Mouse (Mus musculus): ENCODE results near the gene Gusb. TPM values are rescaled to one million over a fixed set of nuclear protein-coding genes. Genes with fewer than 3 reads are reported as not detected.

Gene Gusb
- polyA plus RNA-seq, 1 experiment from 2014 or later, result 264 TPM

DNA sequence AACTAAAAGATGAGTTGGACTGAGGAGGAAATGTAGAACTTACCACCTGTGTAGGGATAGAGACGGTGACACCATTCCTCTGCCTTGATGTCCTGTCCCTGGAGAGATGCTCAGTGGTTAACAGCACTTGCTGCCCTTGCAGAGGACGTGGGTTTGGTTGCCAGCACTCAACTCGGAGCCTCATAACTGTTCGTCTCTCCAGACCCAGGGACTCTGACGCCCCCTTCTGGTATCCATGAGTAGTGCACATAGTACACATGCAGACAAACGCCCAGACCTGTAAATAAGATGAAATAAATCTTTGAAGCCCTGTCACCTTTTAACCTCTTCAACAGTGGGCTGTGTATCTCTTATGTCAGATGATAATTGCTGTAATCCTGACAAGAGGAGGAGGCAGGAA is 44.2 kb upstream of the Gusb start:
- Histone ChIP-seq H3K27ac (ENCODE audit: low read depth, low read length) (no peak overlapping the region), H3K36me3 (ENCODE audit: control insufficient read depth, insufficient read depth) (peaks cover 67% of the 10 kb centered on the region), H3K4me2 (replicated peaks; ENCODE audit: low read depth) (no peak overlapping the region), H3K27me3 (replicated peaks; ENCODE audit: control insufficient read depth, insufficient read depth, low read length) (no peaks in the 10 kb centered on the region), H3K9me3 (ENCODE audit: control insufficient read depth) (no peaks in the 10 kb centered on the region), H3K9ac (ENCODE audit: low read depth, low read length) (no peak overlapping the region), H3K4me1 (replicated peaks; ENCODE audit: control insufficient read depth, insufficient read depth, low read length) (no peaks in the 10 kb centered on the region), H3K4me3 (ENCODE audit: low read depth, low read length) (no peak overlapping the region)
- 82% methylated on average over 6 of the region's 6 CpGs for WGBS
- peak; percentile 55 for TF ChIP-seq CTCF (IDR thresholded peaks at IDR 0.05; ENCODE audit: low read depth)
- ATAC-seq, result no peak

DNA sequence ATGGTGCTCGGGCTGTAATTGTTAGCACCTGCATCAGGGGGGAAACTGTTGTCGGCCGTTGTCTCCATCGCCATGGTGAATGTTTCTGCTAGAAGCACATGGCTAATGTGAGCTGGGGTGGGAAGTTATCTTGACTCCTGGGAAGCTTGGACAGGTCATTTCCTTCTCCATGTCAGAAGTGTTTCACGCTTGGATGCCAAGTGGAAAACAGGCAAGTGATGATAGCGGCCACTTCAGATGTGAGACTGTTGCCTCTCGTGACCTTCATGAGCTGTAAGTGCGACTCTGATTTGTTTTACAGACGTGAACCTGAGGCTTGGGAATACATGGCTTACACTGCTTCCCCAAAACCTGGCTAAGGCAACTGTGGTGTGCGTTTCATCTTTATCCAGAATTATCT is 43.7 kb upstream of the Gusb start:
- 96% methylated on average over 10 of the region's 10 CpGs for WGBS
- H3K27me3 ChIP-seq (replicated peaks; ENCODE audit: control insufficient read depth, insufficient read depth, low read length), result no peaks in the 10 kb centered on the region
- H3K27ac ChIP-seq (ENCODE audit: low read depth, low read length), result no peak overlapping the region
- ATAC-seq, result no peak
- H3K9ac ChIP-seq (ENCODE audit: low read depth, low read length), result no peak overlapping the region
- no peaks in the 10 kb centered on the region for H3K4me1 ChIP-seq (replicated peaks; ENCODE audit: control insufficient read depth, insufficient read depth, low read length)
- H3K36me3 ChIP-seq (ENCODE audit: control insufficient read depth, insufficient read depth), result peaks cover 68% of the 10 kb centered on the region
- TF ChIP-seq CTCF (IDR thresholded peaks at IDR 0.05; ENCODE audit: low read depth), result no peak
- H3K4me3 ChIP-seq (ENCODE audit: low read depth, low read length), result no peak overlapping the region
- no peaks in the 10 kb centered on the region for H3K9me3 ChIP-seq (ENCODE audit: control insufficient read depth)
- no peak overlapping the region for H3K4me2 ChIP-seq (replicated peaks; ENCODE audit: low read depth)

DNA sequence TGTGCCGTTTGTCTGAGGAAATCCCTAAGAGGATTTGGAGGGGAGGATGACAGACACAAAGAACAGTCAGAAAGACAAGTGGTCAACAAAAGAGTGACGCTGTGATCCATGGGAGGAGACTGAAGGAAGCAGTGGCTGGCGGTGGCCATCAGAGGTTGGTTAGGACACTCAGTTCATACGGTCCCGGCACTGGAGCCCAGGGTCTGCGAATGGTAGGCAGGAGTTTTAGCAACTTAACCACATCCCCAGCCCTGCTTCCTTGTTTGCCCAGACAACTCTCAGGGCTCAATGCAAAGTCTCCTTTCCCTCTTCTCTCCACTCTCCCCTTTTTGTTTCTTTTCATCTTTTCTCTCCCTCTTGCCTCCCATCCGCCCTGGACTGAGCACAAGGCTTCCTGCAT is 43.3 kb upstream of the Gusb start:
- no peak for TF ChIP-seq CTCF (IDR thresholded peaks at IDR 0.05; ENCODE audit: low read depth)
- Histone ChIP-seq H3K27ac (ENCODE audit: low read depth, low read length) (no peak overlapping the region), H3K4me3 (ENCODE audit: low read depth, low read length) (no peak overlapping the region), H3K4me2 (replicated peaks; ENCODE audit: low read depth) (no peak overlapping the region), H3K9me3 (ENCODE audit: control insufficient read depth) (no peaks in the 10 kb centered on the region), H3K36me3 (ENCODE audit: control insufficient read depth, insufficient read depth) (peaks cover 64% of the 10 kb centered on the region), H3K4me1 (replicated peaks; ENCODE audit: control insufficient read depth, insufficient read depth, low read length) (no peaks in the 10 kb centered on the region), H3K9ac (ENCODE audit: low read depth, low read length) (no peak overlapping the region), H3K27me3 (replicated peaks; ENCODE audit: control insufficient read depth, insufficient read depth, low read length) (no peaks in the 10 kb centered on the region)
- WGBS, result 87% methylated on average over 7 of the region's 7 CpGs
- no peak for ATAC-seq

DNA sequence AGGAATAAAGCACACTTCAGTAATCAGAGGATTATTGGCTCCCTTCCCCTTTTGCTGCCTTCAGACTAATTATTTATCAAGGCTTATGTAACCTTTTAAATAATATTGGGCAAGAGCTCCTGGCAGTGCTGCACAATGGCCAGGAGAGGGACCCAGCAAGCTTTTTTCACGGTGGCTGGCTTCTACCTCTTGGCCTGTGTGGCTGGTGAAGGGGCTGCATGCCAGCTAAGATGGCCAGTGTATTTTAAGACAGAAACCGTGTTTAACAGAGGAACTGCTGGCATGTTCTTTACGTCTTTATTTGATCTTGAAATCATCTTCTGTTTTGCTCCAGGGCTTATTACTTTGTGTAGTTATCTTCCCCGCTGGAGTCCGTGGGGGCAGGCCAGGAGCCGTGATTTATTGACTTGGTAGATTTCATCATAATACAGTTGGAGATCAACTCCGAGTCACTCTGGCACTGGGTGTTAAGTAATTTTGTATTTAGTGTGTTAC is 41.4 kb upstream of the Gusb start:
- no peak overlapping the region for H3K4me3 ChIP-seq (ENCODE audit: low read depth, low read length)
- H3K9ac ChIP-seq (ENCODE audit: low read depth, low read length), result no peak overlapping the region
- no peak for ATAC-seq
- no peak overlapping the region for H3K27ac ChIP-seq (ENCODE audit: low read depth, low read length)
- H3K9me3 ChIP-seq (ENCODE audit: control insufficient read depth), result no peaks in the 10 kb centered on the region
- 43% methylated on average over 7 of the region's 7 CpGs for WGBS
- H3K4me2 ChIP-seq (replicated peaks; ENCODE audit: low read depth), result no peak overlapping the region
- no peaks in the 10 kb centered on the region for H3K27me3 ChIP-seq (replicated peaks; ENCODE audit: control insufficient read depth, insufficient read depth, low read length)
- peak; percentile 74 for TF ChIP-seq CTCF (IDR thresholded peaks at IDR 0.05; ENCODE audit: low read depth)
- H3K36me3 ChIP-seq (ENCODE audit: control insufficient read depth, insufficient read depth), result peaks cover 53% of the 10 kb centered on the region
- no peaks in the 10 kb centered on the region for H3K4me1 ChIP-seq (replicated peaks; ENCODE audit: control insufficient read depth, insufficient read depth, low read length)

DNA sequence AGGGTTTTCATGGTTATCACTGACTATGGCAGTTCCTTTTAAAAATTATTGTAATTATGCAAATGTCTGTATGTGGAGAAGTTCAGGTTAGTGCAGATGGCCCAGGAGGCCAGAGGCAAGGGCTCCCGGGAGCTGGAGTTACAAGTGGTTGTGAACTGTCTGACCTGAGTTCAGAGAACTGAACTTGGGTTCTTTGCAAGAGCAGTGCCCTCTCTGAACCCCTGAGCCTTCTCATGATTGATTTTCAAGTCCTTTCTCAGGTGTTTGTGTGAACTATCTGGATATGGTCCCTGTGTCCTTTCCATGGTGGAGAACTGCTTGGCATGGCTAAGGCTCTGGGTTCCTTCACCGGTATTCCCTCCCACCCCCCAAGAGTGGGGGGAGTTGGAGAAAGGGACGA is 40.9 kb upstream of the Gusb start:
- WGBS, result 71% methylated on average over 3 of the region's 3 CpGs
- no peak for ATAC-seq

DNA sequence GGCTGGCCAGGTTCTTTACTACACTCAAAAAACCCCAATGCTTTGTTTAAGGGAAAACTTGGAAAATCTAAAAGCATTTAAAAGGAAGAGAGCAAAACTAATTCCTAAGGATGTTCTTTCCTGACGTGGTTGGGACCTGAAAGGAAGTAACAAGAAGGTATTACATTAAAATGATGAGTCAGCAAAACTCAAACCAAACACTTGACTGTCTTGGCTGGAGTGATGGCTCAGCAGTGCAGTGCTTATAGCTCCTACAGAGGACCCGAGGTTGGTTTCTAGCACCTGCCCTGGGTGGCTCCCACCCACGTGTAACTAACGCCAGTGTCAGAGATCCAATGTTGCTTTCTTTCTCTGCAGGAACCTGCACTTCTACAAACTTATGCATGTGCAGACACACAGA is 38.4 kb upstream of the Gusb start:
- peak overlapping the region; percentile 73 for H3K27ac ChIP-seq (ENCODE audit: low read depth, low read length)
- WGBS, result 66% methylated on average over 4 of the region's 4 CpGs
- H3K36me3 ChIP-seq (ENCODE audit: control insufficient read depth, insufficient read depth), result peaks cover 43% of the 10 kb centered on the region
- H3K4me2 ChIP-seq (replicated peaks; ENCODE audit: low read depth), result no peak overlapping the region
- no peak overlapping the region for H3K9ac ChIP-seq (ENCODE audit: low read depth, low read length)
- H3K4me3 ChIP-seq (ENCODE audit: low read depth, low read length), result no peak overlapping the region
- 0 out of 2 replicates have a peak, but pooled peaks have one; percentile 46 for ATAC-seq
- TF ChIP-seq CTCF (IDR thresholded peaks at IDR 0.05; ENCODE audit: low read depth), result no peak
- no peaks in the 10 kb centered on the region for H3K4me1 ChIP-seq (replicated peaks; ENCODE audit: control insufficient read depth, insufficient read depth, low read length)
- no peaks in the 10 kb centered on the region for H3K27me3 ChIP-seq (replicated peaks; ENCODE audit: control insufficient read depth, insufficient read depth, low read length)
- H3K9me3 ChIP-seq (ENCODE audit: control insufficient read depth), result no peaks in the 10 kb centered on the region

More for the DNA sequence above, 40.9 kb upstream of the Gusb start:
- H3K4me1 ChIP-seq (replicated peaks; ENCODE audit: control insufficient read depth, insufficient read depth, low read length), result no peaks in the 10 kb centered on the region
- TF ChIP-seq CTCF (IDR thresholded peaks at IDR 0.05; ENCODE audit: low read depth), result no peak
- H3K4me2 ChIP-seq (replicated peaks; ENCODE audit: low read depth), result no peak overlapping the region
- H3K27ac ChIP-seq (ENCODE audit: low read depth, low read length), result no peak overlapping the region
- H3K4me3 ChIP-seq (ENCODE audit: low read depth, low read length), result no peak overlapping the region
- H3K36me3 ChIP-seq (ENCODE audit: control insufficient read depth, insufficient read depth), result peaks cover 48% of the 10 kb centered on the region
- no peaks in the 10 kb centered on the region for H3K9me3 ChIP-seq (ENCODE audit: control insufficient read depth)
- H3K9ac ChIP-seq (ENCODE audit: low read depth, low read length), result no peak overlapping the region
- no peaks in the 10 kb centered on the region for H3K27me3 ChIP-seq (replicated peaks; ENCODE audit: control insufficient read depth, insufficient read depth, low read length)

DNA sequence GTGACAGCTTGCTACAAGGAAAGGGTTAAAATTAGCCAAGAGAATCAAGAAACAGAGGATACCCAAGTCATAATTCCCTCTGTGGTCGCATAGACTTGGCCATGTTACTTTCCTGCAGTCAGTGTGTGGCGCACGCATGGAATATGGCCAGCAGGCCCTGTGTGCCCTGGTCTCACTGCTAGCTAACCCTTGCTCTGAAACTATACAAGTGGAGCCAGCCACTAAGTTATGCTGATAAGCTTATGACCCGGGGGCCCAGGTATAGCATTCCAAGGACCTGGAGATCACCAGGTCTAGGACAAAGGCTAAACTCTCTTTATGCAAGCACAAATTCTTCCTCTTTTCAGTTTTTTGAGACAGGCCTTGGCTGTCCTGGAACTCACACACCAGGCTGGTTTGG is 37.9 kb upstream of the Gusb start:
- H3K4me3 ChIP-seq (ENCODE audit: low read depth, low read length), result no peak overlapping the region
- WGBS, result 60% methylated on average over 4 of the region's 4 CpGs
- H3K36me3 ChIP-seq (ENCODE audit: control insufficient read depth, insufficient read depth), result peaks cover 39% of the 10 kb centered on the region
- peak overlapping the region; percentile 73 for H3K27ac ChIP-seq (ENCODE audit: low read depth, low read length)
- no peaks in the 10 kb centered on the region for H3K9me3 ChIP-seq (ENCODE audit: control insufficient read depth)
- no peak for TF ChIP-seq CTCF (IDR thresholded peaks at IDR 0.05; ENCODE audit: low read depth)
- peak; percentile 62 for ATAC-seq
- H3K27me3 ChIP-seq (replicated peaks; ENCODE audit: control insufficient read depth, insufficient read depth, low read length), result no peaks in the 10 kb centered on the region
- H3K4me1 ChIP-seq (replicated peaks; ENCODE audit: control insufficient read depth, insufficient read depth, low read length), result no peaks in the 10 kb centered on the region
- no peak overlapping the region for H3K9ac ChIP-seq (ENCODE audit: low read depth, low read length)
- H3K4me2 ChIP-seq (replicated peaks; ENCODE audit: low read depth), result no peak overlapping the region
